Mouse (Mus musculus) midbrain, embryonic 16.5 days (tissue): Measurements from ENCODE around the gene Tnpo3. TPM values are rescaled to one million over a fixed set of nuclear protein-coding genes. Genes with fewer than 3 reads are reported as not detected.

Experiments
- polyA plus RNA-seq: library from polyadenylated mRNA; unstranded; fragments of >200 nt; fragmentation: Nextera tagmentation; extraction: Ambion mirVana; gene quantifications from 2 replicates; pipeline ENCODE4 v1.2.1, GENCODE M21; 2015

Gene Tnpo3
- polyA plus RNA-seq, 1 experiment from 2014 or later = 92.5 TPM

Other genes with a start within 250 kb of the Tnpo3 start
- gene Opn1sw, start 221.4 kb downstream of the Tnpo3 start, polyA plus RNA-seq = 0.23 and 0.34 TPM in 2 replicates
- gene Ccdc136, start 213.6 kb downstream of the Tnpo3 start, polyA plus RNA-seq = 38.6 and 46.5 TPM in 2 replicates
- gene Flnc, start 176.6 kb downstream of the Tnpo3 start, polyA plus RNA-seq = 2.0 and 2.2 TPM in 2 replicates
- 311 and 340 TPM in 2 replicates for gene Atp6v1f, start 142.2 kb downstream of the Tnpo3 start, polyA plus RNA-seq
- 0.41 and 0.45 TPM in 2 replicates for gene Atp6v1fnb, start 138.4 kb downstream of the Tnpo3 start, polyA plus RNA-seq
- gene Kcp, start 101.9 kb downstream of the Tnpo3 start, polyA plus RNA-seq = 14.1 and 16.7 TPM in 2 replicates
- 1.5 and 1.7 TPM in 2 replicates for gene Irf5, start 83.3 kb downstream of the Tnpo3 start, polyA plus RNA-seq
- gene Tspan33, start 84.3 kb upstream of the Tnpo3 start, polyA plus RNA-seq = 10.1 and 10.3 TPM in 2 replicates
- gene Smo, start 125.6 kb upstream of the Tnpo3 start, polyA plus RNA-seq = 8.8 TPM in 2 replicates
- 16.8 and 17.6 TPM in 2 replicates for gene Ahcyl2, start 158.1 kb upstream of the Tnpo3 start, polyA plus RNA-seq